24 mouse cellular contexts compared by ENCODE assay signal in the genomic region with DNA sequence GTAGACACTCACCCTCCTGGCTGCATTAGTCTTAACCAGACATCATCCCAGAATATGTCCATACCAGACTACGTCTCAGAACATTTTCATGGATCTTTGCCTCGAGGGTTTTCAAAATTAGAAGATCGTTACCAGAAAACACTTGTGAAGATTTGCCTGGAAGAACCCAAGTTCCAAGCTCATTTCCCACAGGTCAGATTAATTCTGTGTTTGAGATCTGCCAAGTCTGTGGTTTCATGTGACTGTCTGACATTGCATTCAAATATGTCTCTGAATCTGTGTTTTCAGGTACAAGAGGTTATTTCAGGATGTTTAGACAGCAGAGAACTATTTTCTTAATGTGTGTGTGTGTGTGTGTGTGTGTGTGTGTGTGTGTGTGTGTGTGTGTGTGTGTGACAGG.
DNase-seq lines count a peak whose midpoint lies in the region; TF ChIP-seq lines count a peak whose summit lies in the region.
"Had no signal": no experiment of that assay in that cellular context is flagged by ENCODE, and none has a peak within 500 bp of the region (broad histone marks: within the 10 kb centered on the region; RNA-seq: fewer than 3 reads in every experiment).

No protein-coding gene starts in this region.

- TF ChIP-seq CTCF in embryonic fibroblast, embryonic 13.5 days (IDR thresholded peaks at IDR 0.05; ENCODE audit: borderline replicate concordance, insufficient read depth, low read length), result no peak

- no peak for TF ChIP-seq POLR2A in embryonic fibroblast, embryonic 13.5 days (IDR thresholded peaks at IDR 0.05; ENCODE audit: low read depth, low read length)

- intact Hi-C loops in left cerebral cortex, postnatal 4 days (cut with DNase I), result no loop called here

- no peak overlapping the region for H3K4me3 ChIP-seq in embryonic fibroblast, embryonic 13.5 days (ENCODE audit: insufficient read depth, low read length)
- H3K4me3 ChIP-seq: embryonic facial prominence, embryonic 15.5 days; erythroblast, embryonic 14.5 days; forebrain, embryonic 10.5 days; forebrain, embryonic 13.5 days; gastrocnemius, adult 2 months; hindbrain, embryonic 12.5 days; hindbrain, embryonic 15.5 days had no signal

- H3K27ac ChIP-seq in embryonic fibroblast, embryonic 13.5 days (ENCODE audit: insufficient read depth, low read length), result peak overlapping the region; percentile 61; the same call in 1 of the 2 replicates
- H3K27ac ChIP-seq: embryonic facial prominence, embryonic 15.5 days; forebrain, embryonic 10.5 days; forebrain, embryonic 13.5 days; gastrocnemius, adult 2 months; hindbrain, embryonic 12.5 days; hindbrain, embryonic 15.5 days had no signal

- no peaks in the 10 kb centered on the region for H3K4me1 ChIP-seq in embryonic fibroblast, embryonic 13.5 days (ENCODE audit: control insufficient read depth, insufficient read depth, low read length)
- H3K4me1 ChIP-seq: embryonic facial prominence, embryonic 15.5 days; forebrain, embryonic 10.5 days; forebrain, embryonic 13.5 days; hindbrain, embryonic 12.5 days; hindbrain, embryonic 15.5 days had no signal

- DNase-seq in gastrocnemius, postnatal 25 days, result peak; percentile 9
- no peak for DNase-seq in gastrocnemius, postnatal 10 days
- peak; percentile 11 for DNase-seq in Muller cell, postnatal 12 days (ENCODE audit: inconsistent ontology term)
- no peak for DNase-seq in right cerebral cortex, postnatal 25 days
- DNase-seq in cerebellum, adult 8-10 months, result no peak
- no peak for DNase-seq in left cerebral cortex, postnatal 4 days
- DNase-seq: adrenal gland, postnatal 10 days; adrenal gland, postnatal 36 days; B cell, adult 2 months; cerebellum, adult 11 months; cerebellum, adult 2 months; cerebellum, postnatal 10 days; cerebellum, postnatal 36 days; embryo, embryonic 11 days; gastrocnemius, adult 2 months; heart, adult 11 months; kidney, adult 2 months had no signal

Comparison
In these comparisons a context has a peak if more than half of its experiments do, and no peak if none do; other contexts are left out.
1. DNase-seq: peak in gastrocnemius, postnatal 25 days (single experiment) and Muller cell, postnatal 12 days (single experiment); none in gastrocnemius, postnatal 10 days (single experiment), right cerebral cortex, postnatal 25 days (single experiment), cerebellum, adult 8-10 months (single experiment) and left cerebral cortex, postnatal 4 days (single experiment).